Mouse (Mus musculus) heart, adult 8-10 months (tissue): Measurements from ENCODE around the gene Col11a2. TPM values are rescaled to one million over a fixed set of nuclear protein-coding genes. Genes with fewer than 3 reads are reported as not detected.
A peak's percentile ranks its signal among the peaks of the same experiment; 100 is the strongest.

Experiments
- DNase-seq: peaks from one replicate; pipeline ENCODE4 v3.0.0; 2022; ENCODE audit warnings: low spot score
- total RNA-seq, 4 experiments: library from RNA; stranded (reverse); gene quantifications; 2 replicates each; pipeline ENCODE4 v1.2.4; 2022

Col11a2 gene
- total RNA-seq, 4 experiments from 2014 or later, result 0.87 to 1.3 (median 1.2) TPM

DNA sequence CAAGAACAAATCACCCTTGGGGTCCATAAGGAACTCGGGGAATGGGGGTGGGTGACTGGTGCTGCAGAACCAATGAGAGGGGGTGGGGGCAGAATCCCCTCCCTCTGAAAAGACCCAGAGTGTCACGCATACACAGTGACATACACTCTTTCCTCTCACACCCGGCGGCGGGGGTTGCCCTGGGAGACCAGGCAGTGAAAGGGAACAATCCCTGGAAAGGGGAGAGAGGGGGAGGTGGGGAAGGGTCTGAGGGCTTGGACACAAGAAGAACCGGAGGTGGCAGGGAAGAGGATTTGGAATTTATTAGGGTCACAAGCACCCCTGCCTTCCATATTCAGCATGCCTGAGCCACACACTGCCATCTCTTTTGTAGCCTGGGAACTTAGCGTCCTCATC is 13.5 kb upstream of the Col11a2 start:
- no peak for DNase-seq

DNA sequence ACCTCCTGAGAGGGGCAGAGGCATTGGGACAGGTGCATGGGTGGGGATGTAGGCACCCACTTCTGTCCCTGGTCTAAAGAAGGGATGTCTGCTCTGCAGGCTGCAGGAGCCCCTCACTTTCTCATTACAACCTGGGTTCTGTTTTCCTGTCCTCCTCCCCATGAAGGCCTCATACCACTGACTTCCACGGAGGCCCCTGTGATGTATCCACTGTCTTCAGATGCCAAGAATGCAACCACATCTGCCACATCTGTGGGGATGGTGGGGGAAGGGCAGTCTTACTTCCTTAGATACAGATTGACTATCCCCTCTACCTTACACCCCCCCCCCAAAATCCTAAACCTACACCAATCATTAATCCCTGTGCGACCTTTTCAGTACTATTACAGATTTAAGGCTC is 13.0 kb upstream of the Col11a2 start:
- no peak for DNase-seq

DNA sequence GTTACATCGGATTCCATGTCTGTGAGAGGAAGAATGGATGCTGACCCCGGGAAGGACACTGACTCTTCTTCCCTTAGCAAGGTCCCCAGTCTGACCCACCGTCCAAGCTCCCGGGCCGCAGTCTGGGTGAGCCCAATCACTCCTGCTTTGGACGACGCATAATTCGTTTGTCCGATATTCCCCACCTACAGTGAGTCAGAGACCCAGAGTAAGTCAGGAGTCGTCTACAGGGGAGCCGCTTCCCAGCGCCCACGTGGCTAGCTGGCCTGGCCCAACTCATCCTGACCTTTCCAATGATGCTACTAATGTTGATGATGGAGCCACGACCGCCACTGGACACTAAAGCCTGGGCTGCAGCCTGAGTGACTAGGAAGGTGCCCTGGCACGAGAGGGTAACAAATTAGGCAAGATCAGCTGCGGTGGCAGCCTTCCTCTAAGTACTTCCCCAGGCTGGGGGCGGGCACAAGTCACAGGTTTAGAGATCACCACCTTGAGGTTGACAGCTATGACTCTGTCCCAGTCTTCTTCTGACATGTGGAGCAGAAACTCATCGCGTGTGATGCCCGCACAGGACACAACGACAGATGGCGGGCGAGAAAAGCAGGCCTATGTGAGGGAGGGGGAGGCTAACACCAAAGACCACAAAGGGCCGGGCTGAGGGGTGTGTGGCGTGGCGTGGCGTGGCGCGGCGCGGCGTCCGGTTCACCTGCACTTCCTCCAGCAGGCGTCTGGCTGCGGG is 12.2 kb upstream of the Col11a2 start:
- DNase-seq, result no peak

DNA sequence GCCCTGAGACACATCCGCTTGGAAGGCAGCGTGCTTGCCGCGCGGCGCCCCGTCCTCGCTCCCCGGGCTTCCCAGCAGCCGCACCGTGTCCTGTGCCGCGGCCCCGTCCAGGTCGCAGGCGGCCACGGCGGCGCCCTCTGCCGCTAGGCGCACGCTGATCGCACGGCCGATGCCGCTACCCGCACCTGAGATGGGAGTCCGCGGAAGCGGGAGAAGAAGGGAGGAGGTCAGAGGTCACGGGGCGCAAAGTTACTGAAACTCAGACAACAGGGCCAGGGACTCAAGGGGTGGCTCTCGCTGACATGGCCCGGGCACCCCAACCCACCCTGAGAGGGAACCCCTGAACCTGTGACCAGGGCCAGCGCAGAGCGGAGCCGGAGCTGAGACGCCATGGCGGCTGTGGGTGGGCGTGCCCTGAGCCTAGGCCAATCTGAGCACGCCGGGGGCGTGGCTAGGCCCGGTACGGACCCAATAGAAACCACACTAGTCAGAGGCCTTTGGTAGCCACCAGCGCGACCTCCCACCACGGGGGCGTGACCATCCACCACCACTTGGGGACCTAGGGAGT is 11.5 kb upstream of the Col11a2 start, which contains the start of gene H2-Ke6:
Gene H2-Ke6, minus strand, starts transcription at position 405 of the 568 bp plus-strand sequence.
- peak; percentile 90 for DNase-seq

DNA sequence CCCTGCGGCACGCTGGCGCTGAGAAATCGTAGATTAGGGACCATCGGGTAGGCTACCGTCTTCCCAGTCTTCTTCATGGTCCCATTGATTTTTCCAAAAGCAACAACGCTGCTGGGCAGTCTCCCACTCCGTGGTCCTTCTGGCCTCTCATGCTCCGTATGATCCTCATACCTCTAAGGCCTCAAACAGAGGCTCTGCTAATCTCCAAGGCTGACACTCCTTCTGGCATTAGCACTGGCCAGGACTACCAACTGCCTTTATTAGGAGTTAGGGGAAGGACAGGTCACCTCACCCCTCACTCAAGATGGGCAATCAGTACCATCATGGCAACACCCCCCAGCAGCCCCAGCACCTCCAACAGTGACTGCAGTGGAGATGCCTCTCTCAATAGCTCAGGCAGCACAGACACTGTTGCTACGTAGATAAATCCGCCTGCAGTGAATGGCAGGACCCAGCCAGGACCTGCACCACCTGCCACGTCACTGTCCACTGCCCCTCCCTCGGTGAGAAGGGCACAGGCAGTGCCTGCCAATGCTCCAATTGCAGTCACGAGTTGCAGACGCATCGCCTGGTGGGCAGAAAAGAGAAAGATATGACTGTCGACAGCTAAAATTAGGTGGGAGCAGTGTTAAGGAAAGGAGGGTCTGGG is 10.6 kb upstream of the Col11a2 start:
- DNase-seq, result peak; percentile 39

DNA sequence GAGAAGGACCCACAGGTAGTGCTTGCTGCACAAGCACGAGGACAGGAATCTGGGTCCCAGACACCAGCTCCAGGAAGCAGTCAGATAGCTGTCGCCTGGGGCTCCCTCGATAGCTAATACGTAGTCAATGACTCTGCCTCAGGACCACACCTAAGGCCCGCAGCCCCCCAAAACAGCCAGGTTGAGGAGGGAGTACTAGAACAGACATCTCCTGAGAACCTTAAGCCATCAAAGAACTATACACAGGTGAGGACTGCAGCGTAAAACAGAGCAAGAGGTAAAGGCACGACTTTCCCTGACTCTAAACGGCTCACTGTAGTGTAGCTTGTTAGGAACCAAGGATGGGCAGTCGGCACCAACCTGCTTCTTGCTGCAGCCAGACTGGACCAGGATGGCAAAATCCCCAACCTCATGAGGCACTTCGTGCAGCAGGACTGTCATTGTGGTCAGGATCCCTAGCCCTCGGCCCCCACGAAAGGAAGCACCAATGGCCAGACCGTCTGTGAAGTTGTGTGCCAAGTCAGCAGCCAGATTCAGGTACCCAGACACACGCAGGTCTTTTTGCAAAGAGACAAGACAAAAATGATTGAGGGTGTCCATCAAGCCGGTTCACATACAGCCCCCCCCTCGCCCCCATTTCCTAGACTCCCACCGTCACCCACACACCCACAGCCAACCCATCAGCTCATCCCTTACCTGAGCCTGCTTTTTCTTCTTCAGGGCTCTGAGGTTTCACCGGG is 9.9 kb upstream of the Col11a2 start:
- DNase-seq, result no peak

DNA sequence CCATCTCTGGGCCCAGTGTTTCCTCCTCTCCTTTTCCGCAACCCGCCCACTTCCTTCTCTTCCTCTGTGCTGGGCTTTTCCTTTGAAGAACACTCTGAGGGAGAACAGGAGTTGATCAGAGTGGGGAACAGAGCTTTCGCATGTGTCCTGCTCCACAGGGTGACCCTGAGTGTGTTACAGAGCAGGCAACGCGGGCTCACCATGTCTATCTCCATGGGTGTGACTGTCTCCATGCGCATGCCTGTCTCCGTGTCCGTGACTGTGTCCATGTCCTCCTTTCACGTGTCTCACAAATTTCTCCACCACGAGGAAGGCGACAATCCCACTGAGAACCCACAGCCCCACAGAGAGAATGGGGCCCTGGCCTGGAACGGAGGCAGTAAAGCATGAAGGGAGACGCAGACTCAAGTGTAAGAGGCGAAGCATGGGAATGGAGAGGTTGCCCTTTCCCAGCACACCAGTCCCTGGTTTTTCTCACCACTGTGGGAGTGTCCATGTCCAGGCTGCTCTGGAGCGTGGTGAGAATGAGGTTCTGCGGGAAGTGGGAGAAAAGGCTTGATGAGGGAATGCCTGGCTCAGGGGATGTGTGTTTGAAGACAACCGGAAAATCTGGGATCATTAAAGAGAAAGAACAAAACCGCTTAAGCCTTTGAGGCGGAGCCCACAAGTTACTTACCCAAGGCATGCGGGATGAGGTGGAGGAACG is 9.2 kb upstream of the Col11a2 start:
- no peak for DNase-seq

DNA sequence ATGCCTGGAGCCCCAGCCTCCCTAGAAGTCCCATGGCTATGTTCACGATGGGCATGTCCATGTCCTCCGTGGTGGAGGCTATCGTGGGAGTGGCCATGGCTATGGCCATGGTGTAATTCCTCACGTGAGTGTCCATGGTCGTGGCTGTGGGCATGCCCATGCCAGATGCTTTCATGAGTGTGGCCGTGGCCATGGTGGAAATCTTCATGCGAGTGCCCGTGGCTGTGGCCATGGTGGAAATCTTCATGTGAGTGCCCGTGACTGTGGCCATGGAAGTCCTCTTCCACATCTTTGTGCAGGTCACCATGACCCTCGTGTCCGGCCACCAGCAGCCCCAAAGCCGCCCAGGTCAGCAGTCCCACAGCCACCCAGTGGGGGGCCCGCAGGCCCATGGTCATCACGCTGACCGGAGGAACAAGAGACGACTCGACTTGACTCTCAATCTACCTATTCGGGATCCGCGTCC is 8.3 kb upstream of the Col11a2 start:
- no peak for DNase-seq

DNA sequence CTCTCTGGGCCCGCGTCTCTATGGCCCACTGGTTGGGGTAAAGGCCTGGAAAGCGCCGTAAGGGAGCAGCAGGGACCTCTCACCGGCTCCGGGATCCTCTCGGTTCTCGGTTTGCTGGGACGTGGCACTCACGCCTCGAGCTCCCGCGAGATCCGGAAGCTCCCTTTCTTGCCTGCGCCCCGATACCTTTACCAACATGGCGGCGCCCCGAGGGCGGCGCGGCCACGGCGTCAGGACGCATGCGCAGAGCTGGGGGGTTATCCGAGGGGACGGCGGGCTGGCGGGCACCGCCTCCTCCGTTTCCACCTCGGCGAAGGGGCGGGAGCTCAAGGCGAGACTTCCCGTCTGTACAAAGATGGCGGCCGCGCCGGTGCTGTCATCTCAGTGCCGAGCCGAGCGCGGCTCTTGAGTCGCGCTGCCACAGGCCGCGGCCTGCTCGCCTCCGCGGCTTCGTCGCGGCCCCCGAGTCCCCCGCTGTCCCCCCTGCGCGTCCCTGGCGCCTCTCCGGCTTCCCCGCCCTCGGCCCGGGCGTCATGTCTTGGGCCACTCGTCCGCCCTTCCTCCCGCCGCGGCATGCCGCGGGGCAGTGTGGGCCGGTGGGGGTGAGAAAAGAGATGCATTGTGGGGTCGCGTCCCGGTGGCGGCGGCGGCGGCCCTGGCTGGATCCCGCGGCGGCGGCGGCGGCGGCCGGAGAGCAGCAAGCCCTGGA is 7.6 kb upstream of the Col11a2 start, which contains the start of the genes Slc39a7 and Rxrb:
Gene Slc39a7, minus strand, starts transcription at position 218 of the 709 bp plus-strand sequence.
Gene Rxrb, plus strand, starts transcription at position 348 of the 709 bp plus-strand sequence.
- DNase-seq, result peak; percentile 97

DNA sequence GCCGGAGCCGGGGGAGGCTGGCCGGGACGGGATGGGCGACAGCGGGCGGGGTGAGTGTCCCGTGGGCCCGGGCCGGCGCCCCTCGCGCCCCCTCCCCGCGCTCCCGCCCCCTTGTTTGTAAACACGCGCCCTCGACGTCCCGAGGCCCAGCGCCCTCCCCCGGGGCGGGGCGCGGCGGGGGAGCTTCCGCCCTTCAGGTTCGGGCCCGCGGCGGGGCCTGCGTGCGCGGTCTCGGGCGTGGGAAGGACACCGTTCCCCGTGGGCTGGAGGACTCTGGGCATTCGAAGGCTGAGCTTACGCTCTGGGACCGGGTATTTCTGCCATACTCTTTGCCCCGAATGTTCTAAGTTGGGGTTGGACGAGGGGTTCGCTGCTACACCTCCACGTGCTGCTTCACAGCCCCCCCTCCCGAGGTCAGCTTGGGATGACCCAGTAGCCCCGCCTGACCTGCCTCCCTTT is 7.0 kb upstream of the Col11a2 start:
- DNase-seq, result no peak

DNA sequence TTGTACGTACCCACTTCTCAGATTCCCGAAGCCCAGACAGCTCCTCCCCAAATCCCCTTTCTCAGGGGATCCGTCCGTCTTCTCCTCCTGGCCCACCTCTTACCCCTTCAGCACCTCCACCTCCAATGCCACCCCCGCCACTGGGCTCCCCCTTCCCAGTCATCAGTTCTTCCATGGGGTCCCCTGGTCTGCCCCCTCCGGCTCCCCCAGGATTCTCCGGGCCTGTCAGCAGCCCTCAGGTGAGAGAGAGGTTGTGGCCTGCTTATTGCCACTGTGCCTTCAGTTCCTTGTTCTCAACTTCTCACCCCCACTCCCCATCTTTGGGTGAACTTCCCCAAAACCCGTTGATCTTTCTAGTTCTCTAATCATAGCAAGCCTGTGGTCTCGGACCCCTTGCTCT is 6.4 kb upstream of the Col11a2 start:
- DNase-seq, result no peak

DNA sequence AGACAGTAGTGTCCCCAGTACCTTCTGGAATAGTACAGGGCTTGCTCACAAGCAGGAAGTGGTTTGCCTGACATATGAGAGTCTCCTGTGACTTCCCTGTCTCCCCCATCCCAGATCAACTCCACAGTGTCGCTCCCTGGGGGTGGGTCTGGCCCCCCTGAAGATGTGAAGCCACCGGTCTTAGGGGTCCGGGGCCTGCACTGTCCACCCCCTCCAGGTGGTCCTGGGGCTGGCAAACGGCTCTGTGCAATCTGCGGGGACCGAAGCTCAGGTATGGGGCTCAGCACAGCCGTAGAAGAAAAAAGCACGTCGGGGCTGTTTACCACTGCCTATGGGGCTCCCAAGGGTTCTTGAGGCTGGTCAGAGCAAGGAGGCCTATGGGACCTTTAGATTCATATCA is 5.8 kb upstream of the Col11a2 start:
- DNase-seq, result no peak

DNA sequence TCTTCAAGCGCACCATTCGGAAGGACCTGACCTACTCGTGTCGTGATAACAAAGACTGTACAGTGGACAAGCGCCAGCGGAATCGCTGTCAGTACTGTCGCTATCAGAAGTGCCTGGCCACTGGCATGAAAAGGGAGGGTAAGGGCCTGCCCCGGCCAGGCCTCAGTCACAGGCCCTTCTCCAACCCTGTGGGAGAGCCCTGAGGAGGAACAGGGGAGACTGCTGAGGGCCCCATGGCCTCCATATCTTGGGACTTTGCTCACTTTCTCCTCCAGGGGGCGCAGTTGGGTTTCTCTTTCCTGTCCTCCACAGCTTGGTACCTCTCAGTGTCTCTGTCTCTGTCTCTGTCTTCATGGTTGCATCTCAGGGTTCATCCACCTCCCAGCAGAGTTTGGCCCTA is 5.2 kb upstream of the Col11a2 start:
- peak; percentile 68 for DNase-seq

DNA sequence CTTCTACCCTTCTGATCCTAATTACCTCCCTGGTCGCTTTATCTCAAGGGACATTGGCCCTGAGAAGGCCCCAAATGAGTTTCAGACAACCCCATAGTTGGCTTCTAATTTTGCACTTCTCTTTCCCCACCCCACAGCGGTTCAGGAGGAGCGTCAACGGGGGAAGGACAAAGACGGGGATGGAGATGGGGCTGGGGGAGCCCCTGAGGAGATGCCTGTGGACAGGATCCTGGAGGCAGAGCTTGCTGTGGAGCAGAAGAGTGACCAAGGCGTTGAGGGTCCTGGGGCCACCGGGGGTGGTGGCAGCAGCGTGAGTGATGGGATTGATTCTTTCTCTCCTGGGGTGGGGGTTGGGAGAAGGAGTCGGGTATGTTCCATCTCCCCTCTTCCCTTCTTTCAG is 3.7 kb upstream of the Col11a2 start:
- DNase-seq, result no peak

DNA sequence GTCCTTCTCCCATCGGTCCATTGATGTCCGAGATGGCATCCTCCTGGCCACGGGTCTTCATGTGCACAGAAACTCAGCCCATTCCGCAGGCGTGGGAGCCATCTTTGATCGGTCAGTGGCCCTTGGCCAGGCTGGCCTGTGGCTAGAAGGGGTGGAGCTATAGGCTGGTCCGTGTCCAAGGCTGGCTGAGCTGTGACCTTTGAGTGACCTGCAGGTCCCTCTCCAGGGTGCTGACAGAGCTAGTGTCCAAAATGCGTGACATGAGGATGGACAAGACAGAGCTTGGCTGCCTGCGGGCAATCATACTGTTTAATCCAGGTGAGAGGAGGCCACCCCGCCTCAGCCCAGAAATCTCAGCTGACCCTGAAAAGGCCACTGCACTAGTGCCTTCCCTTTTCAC is 2.6 kb upstream of the Col11a2 start:
- DNase-seq, result no peak

DNA sequence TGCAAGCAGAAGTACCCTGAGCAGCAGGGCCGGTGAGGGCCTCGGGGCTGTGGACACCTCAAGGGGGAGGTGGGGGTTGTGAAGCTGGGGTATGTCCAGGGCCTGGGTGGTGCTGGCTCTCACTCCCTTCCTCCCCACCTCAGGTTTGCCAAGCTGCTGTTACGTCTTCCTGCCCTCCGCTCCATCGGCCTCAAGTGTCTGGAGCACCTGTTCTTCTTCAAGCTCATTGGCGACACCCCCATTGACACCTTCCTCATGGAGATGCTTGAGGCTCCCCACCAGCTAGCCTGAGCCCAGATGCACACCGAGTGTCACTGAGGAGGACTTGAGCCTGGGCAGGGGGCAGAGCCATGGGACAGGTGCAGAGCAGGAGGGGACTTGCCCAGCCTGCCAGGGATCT is 2.0 kb upstream of the Col11a2 start:
- DNase-seq, result no peak

DNA sequence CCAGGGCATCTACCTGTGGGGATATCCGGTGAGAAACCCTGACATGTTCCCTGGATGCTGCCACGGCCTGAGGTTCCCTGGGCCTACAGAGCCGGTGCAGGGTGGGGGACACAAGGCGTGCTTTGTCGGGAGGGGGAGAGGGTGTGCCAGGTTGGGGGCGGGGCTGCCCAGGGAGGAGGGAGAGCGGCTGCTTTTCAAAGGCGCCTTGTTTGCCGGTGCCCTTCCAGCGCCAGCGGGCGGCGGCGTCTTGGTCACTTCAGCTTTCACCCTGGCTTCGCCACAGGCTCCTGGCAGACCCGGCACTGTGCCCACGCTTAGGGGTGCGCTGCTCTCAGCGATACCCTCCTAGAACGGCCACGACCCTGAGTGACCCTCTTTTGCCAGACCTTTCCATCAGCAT is 797 bp upstream of the Col11a2 start:
- no peak for DNase-seq

DNA sequence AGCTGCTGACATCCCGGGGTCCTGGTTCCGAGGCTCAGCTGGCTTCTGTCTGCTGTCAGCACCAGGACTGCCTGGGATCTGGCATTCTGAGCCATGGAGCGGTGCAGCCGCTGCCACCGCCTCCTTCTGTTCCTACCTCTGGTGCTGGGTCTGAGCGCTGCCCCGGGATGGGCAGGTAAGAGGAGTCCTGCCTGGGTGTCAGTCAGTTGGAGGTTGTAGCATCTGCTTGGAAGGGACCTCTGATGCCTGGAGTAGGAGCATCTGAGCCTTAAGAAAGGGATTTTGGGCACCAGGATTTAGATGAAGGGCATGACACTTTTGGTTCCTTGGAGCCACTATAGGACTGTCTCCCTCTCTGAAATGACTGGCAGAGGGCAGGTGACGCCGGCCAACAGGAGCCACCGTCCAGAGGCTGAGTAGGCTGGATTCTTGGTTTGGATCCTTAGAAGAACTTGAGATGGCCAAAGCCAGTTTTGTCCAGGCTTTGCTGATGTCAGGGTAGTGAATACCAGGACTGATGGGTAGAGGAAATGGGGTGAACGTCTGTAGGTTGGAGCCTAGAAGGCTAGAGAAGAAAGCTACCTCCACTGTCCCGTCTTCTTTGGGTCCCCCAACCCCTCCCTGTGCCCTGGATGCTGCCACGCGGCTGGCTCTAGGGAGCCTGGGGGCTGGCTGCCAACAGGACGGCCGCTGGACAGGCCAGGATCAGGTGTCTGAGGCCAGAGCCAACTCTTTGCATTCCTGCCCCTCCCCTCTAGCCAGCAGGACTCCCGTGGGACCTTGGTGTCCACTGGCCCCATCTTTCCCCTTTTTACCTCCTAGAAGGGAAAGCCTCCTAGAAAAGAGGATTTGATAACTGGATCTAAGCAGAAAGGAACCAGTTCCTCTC is 569 bp downstream of the Col11a2 start:
- no peak for DNase-seq

DNA sequence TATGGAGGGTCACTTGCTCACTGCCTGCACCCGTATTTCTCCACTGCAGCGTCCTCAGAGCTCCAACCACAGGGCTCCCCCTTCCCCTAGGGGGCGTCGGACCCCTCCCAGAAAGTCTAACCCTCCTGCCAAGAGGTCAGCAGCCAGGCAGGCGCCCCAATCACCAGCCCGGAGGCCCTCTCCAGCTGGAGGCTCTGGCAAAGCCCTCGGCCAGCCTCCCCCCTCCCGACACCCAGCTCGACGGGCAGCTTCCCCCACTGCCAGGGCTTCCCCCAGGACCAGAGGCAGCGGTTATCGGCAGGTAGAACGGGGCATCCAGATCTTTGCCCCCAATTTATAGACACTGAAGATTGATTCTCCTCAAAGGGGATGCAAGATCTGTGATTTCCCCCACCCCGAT is 6.7 kb downstream of the Col11a2 start:
- DNase-seq, result no peak
